Mouse (Mus musculus) heart, postnatal 4 days (tissue): ENCODE data around the gene Zfp36l2. TPM values are rescaled to one million over a fixed set of nuclear protein-coding genes. Genes with fewer than 3 reads are reported as not detected.

Experiments used
- DNase-seq: peaks from one replicate; pipeline ENCODE4 v3.0.0; 2021
- total RNA-seq, 2 experiments: library from RNA; stranded (reverse); gene quantifications; 2 replicates each; pipeline ENCODE4 v1.2.3; 2021

The Zfp36l2 gene
- total RNA-seq, 2 experiments from 2014 or later: 37.0 to 41.0 TPM

- DNase-seq: no peak
Measured at GRCm38 (mm10) chr17:84151306-84151705, 36.4 kb downstream of the Zfp36l2 start.

GRCm38 (mm10) chr17:84150291-84150690, 37.5 kb downstream of the Zfp36l2 start:
- no peak for DNase-seq

- DNase-seq: no peak
Measured at GRCm38 (mm10) chr17:84149566-84149965, 38.2 kb downstream of the Zfp36l2 start.

GRCm38 (mm10) chr17:84148499-84149484, 39.0 kb downstream of the Zfp36l2 start:
- peak; percentile 83 for DNase-seq

- no peak for DNase-seq
Measured at GRCm38 (mm10) chr17:84147183-84148108, 40.3 kb downstream of the Zfp36l2 start.

- no peak for DNase-seq
Measured at GRCm38 (mm10) chr17:84146458-84147182, 41.1 kb downstream of the Zfp36l2 start.

- DNase-seq: peak; percentile 45
Measured at GRCm38 (mm10) chr17:84145826-84146287, 41.9 kb downstream of the Zfp36l2 start.

GRCm38 (mm10) chr17:84144762-84145599, 42.8 kb downstream of the Zfp36l2 start:
- DNase-seq: no peak

GRCm38 (mm10) chr17:84144130-84144529, 43.6 kb downstream of the Zfp36l2 start:
- no peak for DNase-seq

- DNase-seq: no peak
Measured at GRCm38 (mm10) chr17:84143219-84143844, 44.4 kb downstream of the Zfp36l2 start.

- peak; percentile 54 for DNase-seq
Measured at GRCm38 (mm10) chr17:84141691-84142090, 46.1 kb downstream of the Zfp36l2 start.

GRCm38 (mm10) chr17:84140822-84141507, 46.8 kb downstream of the Zfp36l2 start:
- peak; percentile 44 for DNase-seq

- DNase-seq: no peak
Measured at GRCm38 (mm10) chr17:84137393-84138171, 50.2 kb downstream of the Zfp36l2 start.

- peak; percentile 39 for DNase-seq
Measured at GRCm38 (mm10) chr17:84136669-84137392, 50.9 kb downstream of the Zfp36l2 start.

GRCm38 (mm10) chr17:84136217-84136616, 51.5 kb downstream of the Zfp36l2 start:
- DNase-seq: no peak

- no peak for DNase-seq
Measured at GRCm38 (mm10) chr17:84135243-84135642, 52.5 kb downstream of the Zfp36l2 start.
